Mouse (Mus musculus): ENCODE measurements at regions not wholly inside any gene's neighbourhood (a gene's known extent, or its start where the extent isn't known, plus 50 kb on each side); places are given as distances from the start of the nearest gene placed in this dataset.

DNA sequence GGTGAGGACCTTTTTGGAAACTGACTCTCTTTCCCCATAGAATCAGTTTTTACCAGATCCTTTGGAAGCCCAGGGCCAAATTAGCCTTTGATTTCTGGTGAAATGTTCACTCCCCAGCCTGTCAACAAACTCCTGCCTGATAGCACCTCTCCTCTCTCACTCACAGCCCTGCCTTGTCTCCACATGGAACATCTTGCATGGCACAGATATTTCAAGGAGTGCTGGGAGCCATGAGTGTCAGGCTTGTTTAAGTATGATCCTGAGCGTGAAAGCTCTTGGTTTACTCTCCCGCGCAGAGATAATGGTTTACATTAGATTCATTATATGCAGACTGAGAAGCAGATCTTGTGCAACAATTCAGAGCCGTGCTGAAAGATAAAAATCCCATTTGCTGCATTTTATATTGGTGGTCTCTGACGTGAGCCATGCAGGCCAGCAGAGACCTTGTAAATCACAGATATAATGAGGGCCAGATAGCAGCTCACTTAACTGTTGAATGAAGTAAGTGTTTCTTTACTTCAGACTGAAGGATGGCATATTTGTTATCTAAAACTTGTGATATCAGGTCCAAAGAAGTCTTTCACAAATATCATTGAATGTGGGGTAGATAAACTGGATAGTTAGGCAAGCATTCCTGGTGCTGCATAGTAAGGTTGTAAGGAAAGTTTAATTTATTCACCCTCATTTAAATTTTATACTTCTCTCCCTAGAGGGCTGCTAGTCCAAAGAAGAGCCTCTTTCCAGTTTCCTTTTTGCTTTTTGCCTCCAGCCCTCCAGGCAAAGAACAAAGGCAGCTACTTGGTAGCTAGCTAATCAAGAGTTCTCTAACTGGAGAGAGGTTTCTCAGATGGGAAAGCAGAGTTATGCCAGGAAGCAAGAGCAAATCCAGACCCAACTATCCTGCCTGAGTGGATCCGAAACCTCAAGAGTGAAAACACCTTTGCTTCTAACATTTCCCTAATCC lies 81.8 kb downstream of the Tbx18 start:
- intact Hi-C loops (cut with DNase I), result no loop called here
- DNase-seq, result no peak

DNA sequence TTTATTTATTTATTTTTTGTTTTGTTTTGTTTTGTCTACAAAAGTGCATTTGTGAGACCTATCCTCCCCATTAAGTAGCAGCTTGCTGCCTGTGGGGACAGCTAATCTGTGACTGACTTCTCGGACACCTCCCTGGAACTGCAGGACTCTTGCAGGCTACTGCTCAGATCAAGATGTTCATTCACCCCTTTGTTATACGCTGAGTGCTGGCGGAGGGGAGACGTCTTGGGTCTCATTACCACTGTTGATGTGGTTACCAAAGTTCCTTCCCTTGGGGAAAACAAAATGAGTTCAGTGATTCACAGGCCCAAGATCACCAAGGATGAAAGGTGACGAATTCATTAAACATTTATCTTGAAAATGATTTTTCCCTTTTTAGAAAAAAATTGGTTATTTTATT lies 82.7 kb downstream of the Tbx18 start:
- no peak for DNase-seq
- intact Hi-C loops (cut with DNase I), result no loop called here

GRCm38 (mm10) chr9:87645032-87645431 lies 86.0 kb downstream of the Tbx18 start:
- no peak for DNase-seq
- intact Hi-C loops (cut with DNase I), result no loop called here

DNA sequence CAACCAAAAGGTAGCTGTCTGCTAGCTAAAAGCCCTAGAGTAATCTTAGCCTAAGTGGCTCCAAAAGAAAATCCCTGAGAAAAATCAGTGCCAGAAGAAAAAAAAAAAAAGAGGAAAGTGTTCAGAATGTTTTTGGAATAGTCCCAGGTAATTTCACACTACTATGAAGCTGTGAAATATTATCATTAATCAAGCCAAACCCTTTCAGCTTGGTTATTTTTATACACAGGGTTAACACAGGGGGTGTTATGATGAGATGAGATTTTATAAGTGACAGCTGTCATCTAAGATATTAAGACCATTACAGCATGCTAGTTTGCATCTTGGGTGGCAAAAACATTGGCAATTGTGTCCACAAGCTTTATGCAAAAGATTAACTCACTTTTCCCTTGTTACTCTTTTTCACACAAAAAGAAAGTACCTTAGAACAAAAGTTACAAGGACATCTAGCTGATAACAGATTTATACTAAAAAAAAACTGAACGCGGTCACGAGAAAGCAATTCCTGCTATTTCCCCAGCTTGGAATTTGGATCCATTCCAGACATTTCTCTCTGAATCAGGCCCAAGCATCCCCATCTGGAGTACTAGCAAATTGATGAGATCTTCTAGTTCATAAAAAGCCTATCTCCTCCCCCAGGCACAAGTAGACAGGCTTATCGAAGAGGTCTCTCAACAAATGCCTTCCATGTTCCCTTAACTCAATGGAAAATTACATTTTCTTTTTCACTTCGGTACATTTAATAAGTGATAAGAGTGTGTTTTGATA lies 97.0 kb downstream of the Tbx18 start:
- DNase-seq, result no peak
- intact Hi-C loops (cut with DNase I), result no loop called here

DNA sequence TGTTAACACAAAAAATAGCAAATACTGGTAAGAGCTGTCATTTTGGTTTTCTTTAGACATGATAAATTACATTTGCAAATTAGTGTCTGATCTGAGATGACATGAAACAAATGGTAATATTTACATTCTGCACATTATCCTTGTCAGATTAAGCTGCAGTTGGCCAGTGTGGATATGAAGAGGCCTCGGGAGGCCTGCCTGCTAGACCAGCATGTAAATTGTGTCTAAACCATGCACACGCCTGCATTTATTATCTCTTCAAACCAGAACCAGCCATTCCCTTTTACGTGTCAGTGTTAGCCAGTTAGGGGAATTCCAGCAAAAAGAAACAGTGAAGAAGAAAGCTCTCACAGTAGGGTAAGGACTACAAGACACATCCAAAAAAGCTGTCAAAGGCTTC lies 104.6 kb downstream of the Tbx18 start:
- DNase-seq, result no peak
- intact Hi-C loops (cut with DNase I), result no loop called here

- DNase-seq, result no peak
- intact Hi-C loops (cut with DNase I), result no loop called here
These were observed 112.8 kb downstream of the Tbx18 start for GRCm38 (mm10) chr9:87618238-87618673.

DNA sequence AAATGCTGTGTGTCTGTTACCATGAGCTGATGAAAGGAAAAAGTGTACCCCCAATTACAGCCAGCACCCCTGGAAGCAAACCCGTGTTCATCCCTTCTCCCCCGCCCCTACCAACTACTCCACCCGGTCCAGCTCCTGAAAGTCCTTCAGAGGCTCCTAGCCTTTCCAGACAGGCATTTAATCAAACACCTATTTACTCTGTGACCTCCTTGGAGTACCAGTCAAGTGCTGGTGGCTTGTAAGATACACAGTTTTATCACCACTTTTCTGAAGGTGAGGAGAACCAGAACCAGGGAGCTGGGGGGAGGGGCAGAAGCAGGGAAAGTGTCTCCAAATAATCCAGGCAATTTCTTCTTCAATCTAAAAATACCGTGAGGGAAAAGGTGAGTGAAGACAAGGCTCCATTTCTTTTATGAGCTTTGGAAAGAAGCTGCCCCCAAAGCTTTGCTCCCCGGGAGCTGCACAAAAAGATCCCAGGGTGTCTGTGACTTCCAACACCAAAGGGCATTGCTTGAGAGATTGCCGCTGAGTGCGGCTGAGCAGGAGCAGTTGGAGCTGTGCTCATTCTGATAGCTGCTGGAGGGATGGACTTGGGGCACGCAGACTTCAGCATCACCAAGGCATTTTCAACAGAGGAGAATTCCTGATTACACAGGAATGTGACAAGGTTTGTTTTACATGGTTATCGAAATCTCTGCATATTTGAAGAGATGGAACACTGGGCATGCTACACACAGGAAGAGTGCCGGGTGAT lies 123.0 kb downstream of the Tbx18 start:
- intact Hi-C loops (cut with DNase I), result no loop called here
- DNase-seq, result no peak

GRCm38 (mm10) chr9:87575591-87575990 lies 155.5 kb downstream of the Tbx18 start:
- intact Hi-C loops (cut with DNase I), result no loop called here

DNA sequence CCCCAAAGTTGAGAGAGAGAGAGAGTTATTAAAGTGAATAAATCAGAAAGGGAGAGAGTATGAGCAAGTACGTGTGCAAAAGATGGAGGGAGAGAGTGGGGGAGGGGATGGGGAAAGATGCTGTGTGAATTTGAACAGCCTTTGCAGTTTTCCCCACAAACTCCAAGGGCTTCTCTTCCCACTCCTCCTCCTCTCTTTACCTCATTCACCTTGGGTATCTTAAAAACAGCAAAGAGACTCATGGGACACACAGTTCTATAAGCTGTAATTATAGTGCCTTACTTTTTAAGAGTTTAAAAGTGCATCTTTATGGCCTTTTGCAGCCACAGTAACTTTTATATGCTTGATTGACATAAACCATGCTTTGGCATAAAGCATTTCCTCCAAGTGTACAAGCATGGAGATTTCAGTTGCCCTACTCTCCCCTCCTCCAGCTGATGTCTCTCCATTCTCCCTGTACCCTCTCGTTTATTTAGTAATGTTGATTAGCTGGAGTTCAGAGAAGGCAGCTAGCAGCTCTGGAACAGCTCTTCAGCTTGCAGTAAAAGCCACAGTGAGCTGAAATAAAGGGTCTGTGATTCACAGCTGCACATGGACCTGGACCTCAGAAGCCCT lies 156.7 kb downstream of the Tbx18 start:
- intact Hi-C loops (cut with DNase I), result no loop called here
- no peak for DNase-seq

More at GRCm38 (mm10) chr9:87575591-87575990, 155.5 kb downstream of the Tbx18 start:
- DNase-seq, result no peak

- intact Hi-C loops (cut with DNase I), result no loop called here
These were observed 167.8 kb downstream of the Tbx18 start for GRCm38 (mm10) chr9:87563244-87563643.

DNA sequence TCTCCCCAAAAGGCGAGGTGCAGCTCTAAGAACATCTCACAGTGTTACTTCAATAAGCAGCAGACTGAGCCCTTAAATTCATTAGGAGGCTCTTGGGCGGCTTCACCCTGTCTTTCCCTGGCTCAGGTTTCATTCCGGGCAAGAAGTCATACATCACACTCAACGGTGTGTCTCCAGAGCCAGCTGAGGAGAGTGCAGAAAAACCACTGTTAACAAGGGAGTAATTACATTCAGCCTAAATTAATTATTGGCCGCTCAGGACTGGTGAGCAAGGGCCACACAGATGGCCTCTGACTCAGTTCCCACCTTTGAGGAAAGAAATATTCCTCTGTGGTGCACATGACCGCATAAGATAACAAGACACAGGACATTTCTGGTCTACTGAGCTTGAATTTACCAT lies 168.3 kb downstream of the Tbx18 start:
- DNase-seq, result no peak
- intact Hi-C loops (cut with DNase I), result no loop called here

More at GRCm38 (mm10) chr9:87563244-87563643, 167.8 kb downstream of the Tbx18 start:
- no peak for DNase-seq

GRCm38 (mm10) chr9:87557841-87558240 lies 173.2 kb downstream of the Tbx18 start:
- DNase-seq, result no peak
- intact Hi-C loops (cut with DNase I), result no loop called here

GRCm38 (mm10) chr9:87556953-87557394 lies 174.1 kb downstream of the Tbx18 start:
- DNase-seq, result no peak
- intact Hi-C loops (cut with DNase I), result no loop called here

GRCm38 (mm10) chr9:87556552-87556951 lies 174.5 kb downstream of the Tbx18 start:
- DNase-seq, result no peak
- intact Hi-C loops (cut with DNase I), result no loop called here

- intact Hi-C loops (cut with DNase I), result no loop called here
- DNase-seq, result no peak
These were observed 197.9 kb downstream of the Tbx18 start for GRCm38 (mm10) chr9:87533182-87533581.

GRCm38 (mm10) chr9:87529908-87530307 lies 201.2 kb downstream of the Tbx18 start:
- no peak for DNase-seq
- intact Hi-C loops (cut with DNase I), result no loop called here

DNA sequence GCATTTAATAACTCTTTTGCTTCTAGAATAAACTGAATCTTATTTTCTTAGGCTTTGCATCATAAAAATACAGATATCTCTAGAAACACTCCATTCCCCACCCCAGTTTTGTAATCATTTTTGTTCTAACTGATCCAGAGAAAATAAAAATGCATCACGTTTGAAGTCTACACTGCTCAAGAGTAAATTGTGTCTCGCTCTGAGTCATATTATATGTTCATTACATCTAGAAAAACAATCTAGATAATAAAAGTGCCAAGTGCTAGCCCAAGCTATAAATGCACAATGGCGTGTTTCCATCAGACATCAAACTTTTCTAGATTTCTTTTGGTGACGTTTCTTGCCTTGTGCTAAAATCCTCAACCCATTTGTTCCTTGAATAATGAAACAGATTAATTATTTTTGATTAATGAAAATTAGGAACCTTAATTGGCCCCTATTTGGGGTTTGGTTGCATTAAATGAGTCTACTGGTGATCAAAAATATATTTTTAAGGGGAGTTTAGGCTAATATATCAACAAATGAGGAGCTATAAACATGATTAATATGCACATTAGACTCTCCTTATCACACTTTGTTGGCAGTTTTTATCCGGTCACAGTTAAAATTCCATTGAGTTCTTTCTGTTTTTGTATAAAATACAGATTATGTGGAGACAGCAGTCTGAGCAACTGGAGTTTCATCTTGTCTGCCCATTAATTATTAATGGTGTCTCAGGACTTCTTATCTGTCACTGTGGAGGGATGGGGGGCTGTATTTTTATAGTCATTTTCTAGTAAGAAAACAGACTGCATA lies 206.0 kb downstream of the Tbx18 start:
- no peak for DNase-seq
- intact Hi-C loops (cut with DNase I), result no loop called here

DNA sequence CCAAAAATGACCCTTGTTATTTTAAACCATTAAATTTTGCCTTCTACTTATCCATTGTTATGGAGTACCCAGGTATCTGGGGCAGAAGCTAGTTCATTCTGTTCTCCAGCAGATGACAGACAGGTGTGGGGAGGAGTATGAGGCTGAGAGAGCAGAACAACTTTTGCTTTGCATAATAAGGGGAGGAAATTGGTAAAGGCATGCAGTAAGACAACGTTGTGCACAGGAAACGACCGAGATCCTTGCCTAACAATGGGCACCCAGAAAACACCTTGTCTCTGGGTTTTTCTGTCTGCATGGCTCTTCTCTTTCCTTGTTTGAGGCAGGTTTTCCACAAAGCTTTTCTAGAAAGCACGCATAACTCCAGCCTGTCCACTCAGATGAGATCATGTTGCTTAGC lies 220.4 kb downstream of the Tbx18 start:
- no peak for DNase-seq
- intact Hi-C loops (cut with DNase I), result no loop called here

DNA sequence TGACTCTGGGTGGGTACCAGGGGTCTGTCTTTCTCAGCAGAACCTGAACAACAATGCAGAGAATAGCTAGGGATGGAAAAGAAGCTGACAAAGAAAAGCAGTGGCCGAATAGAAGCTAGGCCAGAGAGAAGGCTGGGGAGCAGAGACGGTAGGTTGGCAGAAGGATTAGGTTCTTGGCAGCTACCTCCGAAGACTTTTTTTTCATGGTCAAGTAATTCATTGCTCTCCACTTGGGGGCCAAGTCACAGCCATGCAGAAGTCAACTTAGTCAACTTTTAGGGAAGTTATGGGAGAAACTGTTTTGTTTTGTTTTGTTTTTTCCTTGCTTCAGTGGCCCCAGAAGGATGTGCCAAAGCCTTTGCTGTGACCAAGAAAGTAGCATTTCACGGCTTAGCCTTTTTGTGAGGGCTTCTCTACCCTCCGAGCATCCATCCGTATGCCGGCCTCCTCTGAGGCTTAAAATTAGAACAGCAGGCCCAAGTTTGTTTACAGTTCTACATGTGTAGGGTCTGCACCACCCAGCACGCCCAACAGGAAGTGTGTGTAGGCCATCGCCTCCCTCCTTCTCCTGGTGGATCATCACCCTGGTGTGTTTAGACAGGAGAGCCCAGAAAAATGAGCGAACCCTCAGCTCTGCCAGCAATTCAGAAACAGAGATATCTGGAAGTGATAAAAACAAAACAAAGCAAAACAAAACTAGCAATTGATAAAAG lies 226.2 kb downstream of the Tbx18 start:
- no peak for DNase-seq
- intact Hi-C loops (cut with DNase I), result no loop called here
